Mouse (Mus musculus) heart, embryonic 16.5 days (tissue): Measurements from ENCODE around the gene Psmd13. TPM values are rescaled to one million over a fixed set of nuclear protein-coding genes. Genes with fewer than 3 reads are reported as not detected.

ENCODE experiments used
- ATAC-seq: fragments of 200-750 bp; cut with Nextera tagmentation; replicated peaks from 2 replicates; pipeline ENCODE4 v1.8.0; 2017; ENCODE audit warnings: moderate number of reproducible peaks; ENCODE audit not compliant: insufficient read depth, low FRiP score; ENCODE audit errors: extremely low read depth
- H3K27ac ChIP-seq: fragments of 300-500 bp; sonication (generic); 2 replicates; pipeline ENCODE4 v1.5.1; 2014; ENCODE audit warnings: mild to moderate bottlenecking, low read length, control low read depth, moderate library complexity
- H3K27me3 ChIP-seq: fragments of 300-500 bp; sonication (generic); 2 replicates; pipeline ENCODE4 v1.6.1; 2014; ENCODE audit warnings: low read length, mixed read lengths; ENCODE audit not compliant: control insufficient read depth, insufficient read depth
- H3K36me3 ChIP-seq: fragments of 300-500 bp; sonication (generic); 2 replicates; pipeline ENCODE4 v1.6.1; 2014; ENCODE audit not compliant: control insufficient read depth, insufficient read depth
- H3K4me1 ChIP-seq: fragments of 300-500 bp; sonication (generic); 2 replicates; pipeline ENCODE4 v1.6.1; 2014; ENCODE audit warnings: low read length, mixed read lengths; ENCODE audit not compliant: control insufficient read depth, insufficient read depth
- H3K4me2 ChIP-seq: fragments of 300-500 bp; sonication (generic); 2 replicates; pipeline ENCODE4 v1.6.1; 2014; ENCODE audit warnings: low read depth, mild to moderate bottlenecking, control low read depth, low read length
- H3K4me3 ChIP-seq: fragments of 300-500 bp; sonication (generic); 2 replicates; pipeline ENCODE4 v1.5.1; 2014; ENCODE audit warnings: mild to moderate bottlenecking, control low read depth, low read length
- H3K9ac ChIP-seq: fragments of 300-500 bp; sonication (generic); 2 replicates; pipeline ENCODE4 v1.6.1; 2014; ENCODE audit warnings: low read length, control low read depth
- H3K9me3 ChIP-seq: fragments of 300-500 bp; sonication (generic); replicated peaks from 2 replicates; pipeline ENCODE4 v1.6.1; 2016; ENCODE audit warnings: low read length; ENCODE audit not compliant: control insufficient read depth
- whole genome bisulfite sequencing: fragments of 180-500 bp; shearing (Covaris S2); extraction: QIAGEN DNeasy Blood & Tissue Kit; methylation state at CpG from one replicate; pipeline ENCODE4 v1.1.7; 2014; 5-methylcytosine and 5-hydroxymethylcytosine counted together
- polyA plus RNA-seq: library from polyadenylated mRNA; unstranded; fragments of >200 nt; fragmentation: Nextera tagmentation; extraction: Ambion mirVana; gene quantifications from 2 replicates; pipeline ENCODE4 v1.2.1, GENCODE M21; 2015

The Psmd13 gene
- polyA plus RNA-seq, 1 experiment from 2014 or later: 189 TPM

GRCm38 (mm10) chr7:140944236-140944635 lies 62.5 kb downstream of the Psmd13 start:
- no peak for ATAC-seq
- Histone ChIP-seq H3K4me1 (peaks cover 20% of the 10 kb centered on the region), H3K9me3 (no peaks in the 10 kb centered on the region), H3K4me2 (no peak overlapping the region), H3K4me3 (no peak overlapping the region), H3K27ac (no peak overlapping the region), H3K36me3 (no peaks in the 10 kb centered on the region; the same call in 1 of the 2 replicates), H3K9ac (no peak overlapping the region), H3K27me3 (no peaks in the 10 kb centered on the region)
- 76% methylated on average over 7 of the region's 7 CpGs for WGBS

GRCm38 (mm10) chr7:140945247-140945646 lies 63.5 kb downstream of the Psmd13 start:
- Histone ChIP-seq H3K9ac (no peak overlapping the region), H3K36me3 (no peaks in the 10 kb centered on the region; the same call in 1 of the 2 replicates), H3K4me3 (no peak overlapping the region), H3K27ac (no peak overlapping the region), H3K9me3 (no peaks in the 10 kb centered on the region), H3K4me2 (no peak overlapping the region), H3K4me1 (peaks cover 21% of the 10 kb centered on the region), H3K27me3 (no peaks in the 10 kb centered on the region)
- ATAC-seq: no peak
- 90% methylated on average over 5 of the region's 5 CpGs for WGBS

GRCm38 (mm10) chr7:140946311-140946710 lies 64.5 kb downstream of the Psmd13 start:
- H3K4me3 ChIP-seq: no peak overlapping the region
- no peak overlapping the region for H3K4me2 ChIP-seq
- H3K9ac ChIP-seq: no peak overlapping the region
- H3K9me3 ChIP-seq: no peaks in the 10 kb centered on the region
- H3K27ac ChIP-seq: peak overlapping the region; percentile 49; the same call in 1 of the 2 replicates
- H3K4me1 ChIP-seq: peaks cover 27% of the 10 kb centered on the region
- no peaks in the 10 kb centered on the region for H3K27me3 ChIP-seq
- no peak for ATAC-seq
- 85% methylated on average over 10 of the region's 10 CpGs for WGBS
- no peaks in the 10 kb centered on the region; the same call in 1 of the 2 replicates for H3K36me3 ChIP-seq

GRCm38 (mm10) chr7:140946980-140947379 lies 65.2 kb downstream of the Psmd13 start:
- Histone ChIP-seq H3K9ac (no peak overlapping the region), H3K36me3 (no peaks in the 10 kb centered on the region; the same call in 1 of the 2 replicates), H3K9me3 (no peaks in the 10 kb centered on the region), H3K4me1 (peaks cover 31% of the 10 kb centered on the region), H3K27ac (peak overlapping the region; percentile 49), H3K4me2 (no peak overlapping the region), H3K27me3 (no peaks in the 10 kb centered on the region), H3K4me3 (no peak overlapping the region)
- 0 out of 2 replicates have a peak, but pooled peaks have one; percentile 28 for ATAC-seq
- 38% methylated on average over 7 of the region's 7 CpGs for WGBS

GRCm38 (mm10) chr7:140948161-140948560 lies 66.4 kb downstream of the Psmd13 start:
- no peaks in the 10 kb centered on the region; the same call in 1 of the 2 replicates for H3K36me3 ChIP-seq
- 31% methylated on average over 8 of the region's 8 CpGs for WGBS

More at GRCm38 (mm10) chr7:140948161-140948560, 66.4 kb downstream of the Psmd13 start:
- no peaks in the 10 kb centered on the region for H3K27me3 ChIP-seq
- no peak overlapping the region for H3K4me3 ChIP-seq
- no peaks in the 10 kb centered on the region for H3K9me3 ChIP-seq
- no peak overlapping the region for H3K9ac ChIP-seq
- H3K27ac ChIP-seq: peak overlapping the region; percentile 25
- ATAC-seq: peak; percentile 10; the same call in 1 of the 2 replicates
- peaks cover 29% of the 10 kb centered on the region for H3K4me1 ChIP-seq
- H3K4me2 ChIP-seq: no peak overlapping the region

Other genes starting within 250 kb of the Psmd13 start
- gene Olfr53, start 235.5 kb upstream of the Psmd13 start, polyA plus RNA-seq: not detected in 2 replicates
- gene Olfr539, start 222.0 kb upstream of the Psmd13 start, polyA plus RNA-seq: not detected in 2 replicates
- not detected in 2 replicates for gene Olfr45, start 200.0 kb upstream of the Psmd13 start, polyA plus RNA-seq
- gene Olfr541, start 184.7 kb upstream of the Psmd13 start, polyA plus RNA-seq: not detected in 2 replicates
- gene Cyp2e1, start 118.2 kb upstream of the Psmd13 start, polyA plus RNA-seq: not detected in 2 replicates
- gene Syce1, start 94.1 kb upstream of the Psmd13 start, polyA plus RNA-seq: 0.14 and 0.34 TPM in 2 replicates
- 0.74 and 0.93 TPM in 2 replicates for gene Zfp941, start 59.8 kb upstream of the Psmd13 start, polyA plus RNA-seq
- gene Urah, start 47.0 kb upstream of the Psmd13 start, polyA plus RNA-seq: 1.0 and 1.1 TPM in 2 replicates
- gene Scgb1c1, start 36.4 kb upstream of the Psmd13 start, polyA plus RNA-seq: 0.62 and 0.84 TPM in 2 replicates
- not detected in 2 replicates for gene Odf3, start 34.2 kb upstream of the Psmd13 start, polyA plus RNA-seq
- not detected in 2 replicates for gene Gm45785, start 25.6 kb upstream of the Psmd13 start, polyA plus RNA-seq
- gene Ric8a, start 25.0 kb upstream of the Psmd13 start, polyA plus RNA-seq: 43.7 and 50.4 TPM in 2 replicates
- 31.6 and 39.5 TPM in 2 replicates for gene Bet1l, start 24.4 kb upstream of the Psmd13 start, polyA plus RNA-seq
- gene Sirt3, start 341 bp downstream of the Psmd13 start, polyA plus RNA-seq: 65.4 and 71.2 TPM in 2 replicates
- gene Cox8b, start 18.5 kb downstream of the Psmd13 start, polyA plus RNA-seq: 467 and 515 TPM in 2 replicates
- 0.82 and 1.6 TPM in 2 replicates for gene Nlrp6, start 38.9 kb downstream of the Psmd13 start, polyA plus RNA-seq
- 12.2 and 12.4 TPM in 2 replicates for gene Pgghg, start 59.4 kb downstream of the Psmd13 start, polyA plus RNA-seq
- 1.3 and 1.6 TPM in 2 replicates for gene Ifitm5, start 68.3 kb downstream of the Psmd13 start, polyA plus RNA-seq
- gene Gm45717, start 74.0 kb downstream of the Psmd13 start, polyA plus RNA-seq: 0.66 TPM in 1 of 2 replicates, not detected in the other
- 525 and 571 TPM in 2 replicates for gene Ifitm2, start 74.0 kb downstream of the Psmd13 start, polyA plus RNA-seq
- 24.0 and 34.8 TPM in 2 replicates for gene Ifitm1, start 85.3 kb downstream of the Psmd13 start, polyA plus RNA-seq
- 157 and 218 TPM in 2 replicates for gene Ifitm3, start 128.8 kb downstream of the Psmd13 start, polyA plus RNA-seq
- gene Ifitm6, start 136.0 kb downstream of the Psmd13 start, polyA plus RNA-seq: 1.0 and 1.3 TPM in 2 replicates
- not detected in 2 replicates for gene Gm17387, start 147.2 kb downstream of the Psmd13 start, polyA plus RNA-seq
- gene B4galnt4, start 179.1 kb downstream of the Psmd13 start, polyA plus RNA-seq: 0.54 and 0.97 TPM in 2 replicates
- 4.1 and 5.2 TPM in 2 replicates for gene Pkp3, start 196.2 kb downstream of the Psmd13 start, polyA plus RNA-seq
- gene Sigirr, start 218.6 kb downstream of the Psmd13 start, polyA plus RNA-seq: 7.4 and 8.5 TPM in 2 replicates
- gene Ano9, start 235.8 kb downstream of the Psmd13 start, polyA plus RNA-seq: 0.49 and 1.00 TPM in 2 replicates
- 56.1 and 63.9 TPM in 2 replicates for gene Ptdss2, start 240.4 kb downstream of the Psmd13 start, polyA plus RNA-seq